Mouse (Mus musculus) ovary, postnatal 10 days (tissue): ENCODE results near the gene 2810021J22Rik.
A peak's percentile ranks its signal among the peaks of the same experiment; 100 is the strongest.
"Not testable (repeated sequence)": the region's sequence is repeated elsewhere in the genome, so short reads cannot be mapped to it uniquely, and the experiment has no call there.

Experiments
- DNase-seq: peaks from one replicate; pipeline ENCODE4 v3.0.0; 2022; ENCODE audit warnings: low spot score

2810021J22Rik gene

DNA sequence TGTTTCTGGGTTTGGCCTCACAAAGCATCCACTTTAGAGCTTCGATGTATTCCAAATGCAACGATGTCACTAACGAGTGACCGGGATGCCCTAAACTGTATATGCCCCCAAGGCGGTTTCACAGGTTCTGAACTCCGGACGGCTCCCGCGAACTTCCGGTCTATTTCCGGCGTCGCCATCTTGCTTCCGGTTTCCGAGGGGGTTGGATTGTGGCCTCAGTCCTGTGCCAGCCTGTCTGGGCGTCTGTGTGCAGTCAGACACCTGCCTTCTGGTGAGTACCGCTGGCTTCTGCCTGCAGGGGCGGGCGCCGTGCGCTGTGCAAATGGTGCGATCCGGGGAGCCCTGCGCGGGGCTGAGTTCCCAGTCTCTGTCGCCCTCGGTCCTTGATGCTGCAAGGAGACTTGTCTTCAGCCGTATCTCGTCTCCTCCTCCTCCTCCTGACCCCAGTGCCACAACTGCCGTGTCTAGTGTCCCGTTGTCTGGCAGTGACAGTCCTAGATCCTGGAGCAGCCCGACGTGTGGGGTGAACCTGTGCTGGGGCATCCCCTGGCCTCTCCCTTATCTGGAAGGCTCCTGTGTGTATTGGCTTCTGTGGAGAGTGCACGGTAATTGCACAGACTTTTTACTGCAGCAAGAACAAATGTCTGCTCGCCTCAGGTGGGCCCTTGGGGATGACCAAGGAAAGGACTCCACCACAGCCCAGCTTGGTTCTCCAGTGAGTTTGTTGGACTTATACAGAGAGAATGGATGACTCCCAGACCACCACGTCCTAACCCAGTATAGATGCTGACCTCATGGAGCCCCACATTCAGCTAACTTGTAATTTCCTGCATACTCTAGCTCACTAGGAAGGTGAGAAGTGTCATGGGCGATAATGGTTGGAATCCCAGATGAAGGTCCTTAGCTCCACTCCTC is at the start of gene 2810021J22Rik:
Gene 2810021J22Rik, plus strand, starts transcription at position 178 of the 915 bp plus-strand sequence.
- peak; percentile 61 for DNase-seq

DNA sequence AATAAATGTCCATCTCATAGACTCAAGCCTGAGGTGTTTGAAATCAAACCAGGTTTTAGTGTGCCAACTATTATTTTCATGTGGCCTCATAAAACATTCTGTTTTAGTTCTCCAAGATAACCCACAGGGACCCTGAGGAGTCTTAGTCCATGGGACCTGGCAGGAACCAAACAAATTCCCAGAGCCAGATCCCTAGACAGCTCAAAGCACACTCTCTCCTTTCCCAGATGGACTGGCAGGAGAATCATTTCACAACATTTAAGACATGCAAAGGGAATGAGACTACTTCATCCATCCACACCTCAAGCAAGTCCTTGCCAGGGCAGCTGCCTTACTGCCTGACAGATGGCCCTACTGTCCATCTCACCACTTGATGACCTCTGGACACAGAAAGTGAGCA is 38.1 kb upstream of the 2810021J22Rik start, which contains the start of gene Olfr312:
Gene Olfr312, plus strand, starts transcription at position 301 of the 400 bp plus-strand sequence.
- not testable (repeated sequence) for DNase-seq

DNA sequence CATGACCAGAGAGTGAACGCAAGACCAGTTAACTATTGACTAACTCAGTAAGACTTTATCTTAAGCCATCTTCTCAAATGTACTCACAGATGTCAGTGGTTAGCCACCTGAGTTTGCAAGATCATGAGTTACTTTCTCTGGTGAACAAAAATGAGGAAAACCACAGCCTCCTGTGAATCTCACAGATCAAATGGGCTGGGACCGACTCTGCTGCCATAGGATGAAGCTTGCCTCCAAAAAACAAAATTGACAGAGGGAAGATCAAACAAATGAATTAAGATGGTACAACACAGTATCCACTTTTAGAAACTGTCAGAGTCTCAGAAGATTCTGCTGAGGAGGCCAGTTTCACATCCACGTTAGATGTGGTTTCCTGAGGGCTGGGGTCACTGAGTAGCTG is 37.3 kb upstream of the 2810021J22Rik start:
- no peak for DNase-seq

DNA sequence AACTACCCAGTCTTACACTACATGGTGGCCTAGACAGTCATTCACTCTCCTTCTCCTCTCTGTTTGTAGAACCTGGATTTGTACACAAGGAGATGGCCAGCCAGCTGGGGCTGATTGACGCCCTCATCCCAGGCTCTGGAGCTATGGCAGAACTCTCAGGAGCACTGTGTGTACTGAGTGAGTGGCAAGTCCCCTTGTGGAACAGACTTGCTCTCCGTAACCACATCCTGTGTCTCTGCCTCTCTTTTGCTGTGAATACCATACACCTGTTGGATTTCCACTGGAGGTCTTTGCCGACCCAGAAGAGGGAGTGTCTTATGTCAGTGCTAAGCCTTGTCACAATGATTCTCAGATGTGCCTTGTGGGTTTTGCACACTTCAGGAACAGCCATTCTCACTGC is 34.5 kb upstream of the 2810021J22Rik start:
- not testable (repeated sequence) for DNase-seq

DNA sequence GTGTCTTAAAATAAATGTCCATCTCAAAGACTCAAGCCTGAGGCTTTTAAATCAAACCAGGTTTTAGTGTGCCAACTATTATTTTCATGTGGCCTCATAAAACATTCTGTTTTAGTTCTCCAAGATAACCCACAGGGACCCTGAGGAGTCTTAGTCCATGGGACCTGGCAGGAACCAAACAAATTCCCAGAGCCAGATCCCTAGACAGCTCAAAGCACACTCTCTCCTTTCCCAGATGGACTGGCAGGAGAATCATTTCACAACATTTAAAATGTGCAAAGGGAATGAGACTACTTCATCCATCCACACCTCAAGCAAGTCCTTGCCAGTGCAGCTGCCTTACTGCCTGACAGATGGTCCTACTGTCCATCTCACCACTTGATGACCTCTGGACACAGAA is 28.1 kb upstream of the 2810021J22Rik start, which contains the start of gene Olfr311:
Gene Olfr311, plus strand, starts transcription at position 301 of the 400 bp plus-strand sequence.
- DNase-seq: not testable (repeated sequence)

DNA sequence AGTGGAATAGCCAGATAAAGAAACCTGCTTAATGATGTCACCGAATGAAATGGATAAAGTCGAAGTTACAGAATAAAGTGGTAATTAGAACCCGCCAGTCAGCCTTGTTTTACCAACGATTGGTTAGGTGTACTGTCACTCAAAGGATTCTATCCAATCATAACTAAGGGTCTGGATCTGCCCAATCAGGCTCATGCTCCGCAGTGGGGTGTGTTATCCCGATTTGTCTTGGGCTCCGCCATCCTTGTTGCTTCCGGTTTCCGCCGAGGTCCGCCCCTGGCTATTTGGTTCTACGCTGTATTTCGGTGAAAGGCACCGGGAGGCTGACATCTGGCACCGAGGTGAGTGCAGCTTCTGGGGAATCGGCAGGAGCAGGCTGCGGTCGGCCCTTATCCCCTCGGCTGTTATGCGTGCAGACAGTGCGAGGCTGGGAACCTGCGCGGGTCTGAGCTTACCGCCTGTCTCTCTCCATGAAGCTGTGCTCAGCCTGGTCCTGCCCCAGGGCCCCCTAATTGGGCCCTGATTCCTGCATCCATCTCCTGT is 20.0 kb upstream of the 2810021J22Rik start, which contains the start of gene Gm12258:
Gene Gm12258, plus strand, starts transcription at position 240 of the 543 bp plus-strand sequence.
- DNase-seq: peak; percentile 42

DNA sequence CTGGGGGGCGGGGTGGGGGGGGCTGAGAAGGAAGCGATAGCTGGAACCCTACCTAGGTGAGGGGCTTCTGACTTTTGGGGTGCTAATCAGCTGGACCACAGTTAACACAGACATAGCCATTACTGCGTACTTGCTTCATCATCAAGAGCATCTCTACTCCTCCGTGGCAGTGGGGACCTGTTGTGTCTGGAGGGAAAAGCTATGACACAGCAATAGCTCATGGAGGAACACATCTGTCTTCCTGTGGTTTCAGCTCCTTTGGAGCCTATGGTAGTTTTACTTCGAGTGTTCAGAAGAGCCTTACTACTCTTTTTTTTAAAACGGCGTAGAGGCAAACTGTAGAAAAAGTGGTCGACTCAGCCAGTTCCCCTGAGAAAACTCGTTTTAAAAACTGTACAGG is 19.4 kb upstream of the 2810021J22Rik start:
- no peak for DNase-seq

DNA sequence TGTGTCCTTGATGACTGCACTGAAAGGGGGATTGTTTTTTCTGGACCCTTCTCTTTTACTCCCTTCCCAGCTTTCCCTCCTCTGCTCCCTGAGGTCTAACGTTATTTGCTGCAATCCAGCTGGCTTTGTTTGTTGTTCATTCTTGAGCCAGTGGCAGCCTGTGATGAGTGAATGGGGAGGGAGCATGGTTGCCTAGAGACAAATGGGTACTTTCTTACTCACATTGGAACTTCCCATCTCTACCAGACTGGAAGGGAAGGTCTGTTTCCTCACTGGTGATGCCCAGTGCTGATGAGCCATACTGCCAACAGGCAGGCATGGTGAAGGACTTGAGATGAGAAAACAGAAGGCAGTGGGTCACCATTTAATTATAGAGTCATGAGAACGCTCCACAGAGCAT is 17.3 kb upstream of the 2810021J22Rik start:
- no peak for DNase-seq

DNA sequence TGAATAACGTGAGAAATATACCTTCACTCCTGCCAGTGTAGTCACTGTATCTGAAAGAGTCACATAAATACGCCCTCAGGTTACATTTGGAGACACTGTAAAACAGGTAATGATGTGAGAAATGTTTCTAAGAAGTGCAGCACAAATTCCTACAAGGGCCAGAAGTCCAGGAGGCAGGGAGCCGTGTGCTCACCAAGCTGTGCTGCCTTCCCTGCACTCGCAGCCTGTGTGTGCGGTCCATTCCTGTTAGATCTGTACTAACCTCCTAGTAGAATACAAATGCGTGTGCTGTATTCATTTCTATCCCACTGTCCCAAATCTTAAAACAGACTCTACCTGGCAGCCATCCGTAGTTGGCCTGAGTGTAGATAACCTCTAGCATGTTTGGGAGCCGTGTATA is 6.3 kb upstream of the 2810021J22Rik start:
- DNase-seq: no peak

DNA sequence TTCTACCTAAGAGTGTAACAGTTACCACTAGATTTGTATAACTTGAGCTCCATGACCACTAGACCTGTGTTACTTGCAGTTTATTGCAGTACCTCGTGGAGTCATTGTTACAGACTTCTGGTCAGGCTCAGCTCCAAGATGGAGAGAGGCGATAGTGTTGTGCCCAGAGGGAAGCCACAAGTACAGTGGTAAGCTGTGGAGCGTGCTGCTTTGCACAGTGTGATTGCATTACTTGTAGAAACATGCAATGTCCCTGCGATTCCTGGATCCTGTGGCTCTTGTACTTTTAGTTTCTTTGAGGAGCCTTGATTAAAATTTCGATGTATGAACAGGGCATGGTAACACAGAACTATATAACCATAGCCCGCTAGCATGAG is 926 bp downstream of the 2810021J22Rik start:
- DNase-seq: no peak

DNA sequence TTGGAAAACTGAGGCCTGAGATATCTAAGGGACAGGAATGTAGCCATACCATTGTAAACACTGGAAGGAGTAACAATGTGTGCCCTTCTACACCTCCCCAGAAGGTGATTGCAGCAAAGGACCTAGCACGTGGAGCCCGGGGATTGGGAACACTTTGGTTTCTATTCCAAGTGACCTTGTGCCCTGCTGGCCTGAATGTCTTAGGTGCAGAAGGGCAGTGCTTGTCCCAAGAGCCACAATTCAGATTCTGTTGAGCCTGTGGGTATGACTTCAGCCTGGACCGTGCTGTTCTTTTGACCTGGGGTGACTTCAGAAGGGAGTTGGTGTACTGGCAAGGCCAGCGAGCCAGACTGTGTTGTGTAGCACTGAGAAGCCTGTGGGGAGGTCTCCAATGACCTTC is 3.9 kb downstream of the 2810021J22Rik start:
- no peak for DNase-seq

DNA sequence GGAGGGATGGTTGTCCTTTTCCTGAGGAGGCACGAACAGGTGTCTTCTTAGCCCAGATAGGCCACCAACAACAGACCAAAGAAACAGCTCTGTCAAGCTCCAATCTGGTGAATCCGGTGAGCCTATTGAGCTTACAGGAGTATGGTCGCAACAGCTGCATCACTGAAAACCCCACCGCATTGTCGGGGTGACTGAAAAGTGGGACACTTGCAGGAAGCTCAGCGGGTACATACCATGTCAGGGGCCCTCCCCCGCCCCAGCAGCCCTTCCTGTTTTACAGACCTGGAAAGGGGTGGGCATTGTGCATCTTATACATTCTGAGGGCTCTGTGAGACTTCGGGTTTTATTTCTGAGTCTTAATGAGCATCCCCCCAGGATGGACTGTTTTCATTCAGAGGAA is 16.7 kb downstream of the 2810021J22Rik start:
- no peak for DNase-seq

DNA sequence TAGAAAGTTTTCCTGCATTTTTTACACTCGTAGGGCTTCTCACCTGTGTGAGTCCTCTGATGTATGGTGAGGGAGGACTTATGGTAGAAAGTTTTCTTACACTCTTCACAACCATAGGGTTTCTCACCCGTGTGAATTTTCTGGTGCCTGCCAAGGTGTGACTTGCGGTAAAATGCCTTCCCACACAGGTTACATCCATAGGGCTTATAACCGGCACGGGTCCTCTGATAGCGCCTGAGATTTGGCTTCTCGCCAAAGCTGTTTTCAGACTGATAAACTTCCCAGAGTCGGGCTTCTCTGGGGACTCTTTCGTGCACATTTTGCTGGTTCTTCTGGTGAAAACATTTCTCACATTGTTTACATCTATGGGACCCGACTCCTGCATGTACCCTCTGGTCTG is 23.5 kb downstream of the 2810021J22Rik start:
- no peak for DNase-seq

DNA sequence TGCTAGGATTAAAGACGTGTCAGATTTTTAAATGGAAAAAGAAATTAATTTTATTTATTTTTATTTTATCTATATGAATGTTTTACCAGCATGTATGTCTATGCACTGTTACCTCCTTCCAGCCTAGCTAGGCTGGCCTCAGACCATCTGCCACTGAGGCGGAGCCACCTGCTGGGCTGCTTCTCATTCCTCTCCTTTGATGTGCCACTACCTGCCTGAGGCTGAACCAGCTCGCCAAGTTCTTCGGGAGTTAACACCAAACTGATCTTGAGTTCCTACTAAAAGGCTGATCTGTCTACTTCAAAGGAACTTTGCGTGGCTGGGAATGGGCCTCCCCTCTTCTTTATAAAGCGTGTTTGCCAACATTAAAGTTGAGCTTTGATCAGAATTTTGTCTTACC is 27.4 kb downstream of the 2810021J22Rik start:
- DNase-seq: no peak

DNA sequence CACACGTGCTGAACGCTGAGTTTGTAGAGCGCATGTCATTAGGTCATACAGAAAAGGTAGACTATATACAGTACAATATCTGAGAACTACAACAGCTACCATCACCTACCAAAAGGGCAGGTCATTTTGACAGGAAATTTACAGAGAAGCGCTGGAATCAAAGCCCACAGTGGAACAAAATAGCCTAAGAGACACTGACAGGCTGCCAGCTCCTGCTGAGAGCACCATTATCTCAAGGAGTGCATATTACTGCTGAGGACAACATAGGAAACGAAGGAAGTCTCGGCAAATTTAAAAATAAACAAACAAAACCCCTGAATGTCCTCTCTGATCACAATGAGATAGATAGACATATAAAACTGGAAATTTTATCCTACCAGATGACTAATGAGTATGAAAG is 30.5 kb downstream of the 2810021J22Rik start:
- DNase-seq: no peak

DNA sequence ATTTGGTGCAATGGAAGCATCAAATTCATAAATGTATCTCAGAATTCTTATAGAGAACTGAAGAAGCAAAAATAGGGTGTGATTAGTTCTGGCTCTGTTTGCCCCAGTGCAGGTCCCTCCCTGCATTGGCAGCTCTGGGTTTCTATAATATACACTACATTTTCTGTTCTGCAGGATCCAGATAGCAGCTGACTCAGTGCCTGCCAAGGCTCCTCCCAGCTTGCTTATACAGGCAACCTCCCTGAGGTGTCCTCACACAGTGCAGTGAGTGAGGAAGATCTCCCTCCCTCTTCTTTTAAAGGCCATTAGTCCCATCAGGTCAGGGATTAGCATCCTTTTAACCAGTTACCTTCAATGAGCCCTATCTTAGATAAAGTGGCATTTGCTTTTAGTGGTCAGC is 34.1 kb downstream of the 2810021J22Rik start:
- DNase-seq: no peak

DNA sequence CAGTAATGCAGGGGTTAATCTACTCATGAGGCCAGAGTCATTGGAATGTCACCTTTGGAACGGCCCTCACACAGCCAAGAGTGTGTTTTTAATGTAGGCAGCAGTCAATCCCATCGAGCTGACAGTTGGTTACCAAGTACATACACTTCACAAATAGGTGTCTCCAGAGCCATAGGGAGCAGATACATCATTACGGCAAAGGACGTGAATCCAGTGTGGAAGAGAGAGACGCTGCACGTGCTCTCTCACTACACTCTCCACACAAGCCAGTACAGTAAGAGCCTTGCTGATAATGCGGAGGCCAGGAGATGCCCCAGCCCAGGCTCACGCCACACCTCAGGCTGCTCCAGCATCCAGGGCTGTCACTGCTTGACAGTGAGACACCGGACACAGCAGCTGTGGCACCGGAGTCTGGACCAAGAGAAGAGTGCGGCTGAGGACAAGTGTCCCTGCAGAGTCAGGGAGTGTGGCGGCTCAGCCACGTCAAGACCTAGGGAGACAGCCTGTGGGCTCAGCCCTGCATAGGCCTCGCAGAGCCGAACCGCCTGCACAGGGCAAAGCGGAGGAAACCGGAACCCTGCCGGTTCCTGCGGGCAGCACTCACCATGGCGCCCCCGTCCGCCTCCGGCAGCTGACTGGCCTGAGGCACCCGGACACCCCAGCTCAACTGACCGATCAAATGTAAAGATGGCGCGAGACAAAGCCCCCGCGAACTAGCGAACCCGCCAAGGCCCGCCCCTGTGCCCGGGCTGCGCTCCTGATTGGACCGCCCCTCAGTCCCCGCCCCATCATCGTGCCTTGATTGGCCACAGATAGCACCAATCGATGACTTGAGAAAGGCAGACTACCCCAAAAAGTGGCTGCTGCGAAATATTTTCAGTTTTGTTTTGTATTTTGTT is 36.7 kb downstream of the 2810021J22Rik start, which contains the start of gene Zfp39:
Gene Zfp39, minus strand, starts transcription at position 715 of the 899 bp plus-strand sequence.
- peak; percentile 95 for DNase-seq

DNA sequence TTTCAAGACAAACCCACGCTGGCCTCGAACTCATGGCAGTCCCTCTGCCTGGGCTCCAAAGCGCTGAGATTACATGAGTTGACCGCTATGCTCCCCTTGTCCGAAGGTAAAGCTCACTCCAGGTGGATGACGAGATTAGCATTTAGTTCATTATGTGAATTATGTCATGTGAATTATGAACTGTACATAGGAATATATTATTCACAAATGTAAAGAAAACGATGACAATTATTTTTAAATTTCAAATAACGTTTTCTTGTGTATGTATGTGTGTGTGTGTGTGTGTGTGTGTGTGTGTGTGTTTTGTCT is 37.3 kb downstream of the 2810021J22Rik start:
- no peak for DNase-seq

DNA sequence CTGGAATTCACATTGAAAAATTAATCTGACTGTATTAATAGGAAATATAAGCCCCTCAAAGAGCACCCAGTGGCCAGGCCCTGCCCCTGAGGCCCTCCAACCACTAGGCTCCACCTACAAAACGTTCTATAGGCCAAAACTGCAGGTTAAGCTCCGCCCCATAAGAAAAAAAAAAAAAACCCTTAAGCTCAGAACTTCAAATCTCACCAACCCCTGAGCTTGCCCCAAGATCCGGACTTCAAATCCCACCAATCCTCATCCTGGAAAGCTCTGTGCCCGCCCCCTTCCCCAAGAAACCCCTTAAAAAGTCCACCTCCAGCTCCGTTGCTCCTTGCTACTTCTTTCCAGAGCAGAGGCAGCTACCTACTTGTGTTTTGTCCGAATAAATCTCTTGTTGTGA is 37.8 kb downstream of the 2810021J22Rik start:
- no peak for DNase-seq

DNA sequence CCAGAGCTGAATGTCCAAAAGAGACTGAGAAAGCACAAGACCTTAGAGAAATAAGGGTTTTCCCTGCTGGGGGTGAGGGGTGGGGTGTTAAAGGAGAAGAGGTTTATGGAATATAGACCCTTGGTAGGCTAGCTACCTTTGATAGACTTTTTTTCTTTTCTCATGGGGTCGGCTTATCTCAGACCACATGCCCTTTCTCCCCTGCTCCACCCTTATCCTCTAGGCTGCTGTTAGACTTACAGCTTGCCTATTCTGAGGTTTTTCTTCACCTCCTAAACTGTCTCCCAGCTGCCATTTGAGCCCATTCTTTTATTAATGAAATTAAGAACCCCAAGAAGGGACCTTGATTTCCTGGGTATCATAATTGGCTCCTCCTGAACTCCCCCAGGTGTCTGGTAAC is 46.8 kb downstream of the 2810021J22Rik start:
- DNase-seq: no peak

DNA sequence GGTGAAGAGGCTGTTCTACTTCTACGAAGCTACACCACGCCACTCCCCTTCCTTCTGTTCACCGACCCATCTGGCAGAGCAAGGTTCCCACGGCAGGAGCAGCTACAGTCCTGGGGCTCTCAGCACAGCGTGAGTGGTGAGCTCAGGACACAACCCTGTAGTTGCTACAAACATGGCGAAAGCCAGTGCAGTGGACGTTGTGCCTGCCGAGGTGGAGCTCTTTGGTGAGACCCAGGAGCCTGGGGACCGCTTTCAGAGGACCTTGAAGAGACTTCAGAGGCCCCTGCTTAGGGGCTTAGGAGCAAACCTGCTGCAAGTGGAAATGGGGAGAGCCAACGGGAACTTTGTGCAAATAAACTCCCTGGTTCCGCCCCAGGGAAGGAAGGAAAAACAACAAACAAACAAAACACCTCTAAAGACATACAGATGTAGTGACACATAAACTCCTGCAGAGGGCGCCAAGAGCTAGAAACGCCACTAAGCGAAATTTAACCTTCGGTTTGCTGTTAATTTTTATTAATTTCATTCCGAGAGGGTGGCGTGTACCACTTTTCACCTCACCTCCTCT is 47.5 kb downstream of the 2810021J22Rik start:
- DNase-seq: no peak
